Mouse (Mus musculus): ENCODE measurements around the gene Aup1. TPM values are rescaled to one million over a fixed set of nuclear protein-coding genes. Genes with fewer than 3 reads are reported as not detected.
A peak's percentile ranks its signal among the peaks of the same experiment; 100 is the strongest.

Aup1 gene
- total RNA-seq, 2 experiments from 2014 or later = 100 to 114 TPM

DNA sequence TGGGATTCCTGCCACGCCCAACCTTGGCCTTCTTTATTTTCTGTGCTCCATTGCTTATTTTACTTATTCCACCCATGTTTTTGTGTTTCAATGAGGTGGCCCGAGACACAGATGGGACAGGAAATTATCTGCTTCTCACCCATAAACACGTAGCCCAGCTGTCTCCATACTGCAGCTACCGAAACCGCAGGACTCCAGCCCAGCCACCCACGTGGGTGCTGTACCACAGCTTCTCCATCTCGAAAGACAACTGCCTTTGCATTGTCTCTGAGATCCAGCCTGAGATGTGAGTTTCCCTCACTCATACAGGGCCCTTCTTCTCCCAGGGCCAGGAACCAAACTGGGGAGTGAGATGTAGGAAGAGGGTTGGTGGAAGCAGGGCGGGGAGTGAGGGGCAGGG is 11.7 kb downstream of the Aup1 start:
- no peak for DNase-seq (ENCODE audit: low spot score in 2 of 2)
- intact Hi-C loops (cut with DNase I) = no loop called here

DNA sequence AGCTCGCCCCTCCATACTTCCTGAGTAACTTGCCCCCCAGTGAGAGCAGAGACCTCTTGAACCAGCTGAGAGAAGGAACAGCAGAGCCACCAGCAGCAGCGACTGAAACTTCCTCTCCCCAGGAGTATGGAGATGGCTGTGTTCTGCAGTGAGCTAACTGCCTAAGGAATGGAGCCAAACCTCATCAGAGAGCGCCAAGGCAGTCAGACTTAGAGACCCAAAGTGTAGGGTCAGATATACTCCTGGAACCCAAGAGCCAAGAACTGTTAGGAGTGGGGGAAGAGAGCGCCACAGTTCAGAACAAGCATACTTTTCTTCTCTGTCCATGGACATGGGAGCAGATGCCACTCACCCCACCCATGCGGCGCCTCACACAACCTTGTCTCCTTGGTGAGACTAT is 12.1 kb downstream of the Aup1 start:
- intact Hi-C loops (cut with DNase I) = no loop called here
- no peak for DNase-seq (ENCODE audit: low spot score in 2 of 2)

DNA sequence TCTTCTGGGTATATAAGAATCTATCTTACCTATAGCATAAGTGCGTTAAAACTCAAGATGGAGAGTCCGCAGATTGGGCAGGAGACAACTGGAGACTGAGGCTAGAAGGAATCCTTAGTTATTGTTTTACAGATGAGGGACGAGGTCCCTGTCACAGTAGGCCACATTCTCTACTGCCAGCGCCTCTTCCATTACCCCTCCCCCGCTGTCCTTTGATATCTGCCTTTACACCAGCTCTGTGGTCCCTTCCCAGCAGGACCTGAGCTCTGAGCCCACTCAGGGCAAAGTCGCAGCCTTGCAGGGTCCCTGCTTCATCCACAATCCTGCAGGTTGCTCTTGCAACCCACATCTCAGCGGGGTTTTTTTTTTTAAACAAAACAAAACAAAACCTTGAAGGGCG is 13.9 kb downstream of the Aup1 start:
- intact Hi-C loops (cut with DNase I) = no loop called here
- DNase-seq (ENCODE audit: low spot score in 2 of 2) = no peak

DNA sequence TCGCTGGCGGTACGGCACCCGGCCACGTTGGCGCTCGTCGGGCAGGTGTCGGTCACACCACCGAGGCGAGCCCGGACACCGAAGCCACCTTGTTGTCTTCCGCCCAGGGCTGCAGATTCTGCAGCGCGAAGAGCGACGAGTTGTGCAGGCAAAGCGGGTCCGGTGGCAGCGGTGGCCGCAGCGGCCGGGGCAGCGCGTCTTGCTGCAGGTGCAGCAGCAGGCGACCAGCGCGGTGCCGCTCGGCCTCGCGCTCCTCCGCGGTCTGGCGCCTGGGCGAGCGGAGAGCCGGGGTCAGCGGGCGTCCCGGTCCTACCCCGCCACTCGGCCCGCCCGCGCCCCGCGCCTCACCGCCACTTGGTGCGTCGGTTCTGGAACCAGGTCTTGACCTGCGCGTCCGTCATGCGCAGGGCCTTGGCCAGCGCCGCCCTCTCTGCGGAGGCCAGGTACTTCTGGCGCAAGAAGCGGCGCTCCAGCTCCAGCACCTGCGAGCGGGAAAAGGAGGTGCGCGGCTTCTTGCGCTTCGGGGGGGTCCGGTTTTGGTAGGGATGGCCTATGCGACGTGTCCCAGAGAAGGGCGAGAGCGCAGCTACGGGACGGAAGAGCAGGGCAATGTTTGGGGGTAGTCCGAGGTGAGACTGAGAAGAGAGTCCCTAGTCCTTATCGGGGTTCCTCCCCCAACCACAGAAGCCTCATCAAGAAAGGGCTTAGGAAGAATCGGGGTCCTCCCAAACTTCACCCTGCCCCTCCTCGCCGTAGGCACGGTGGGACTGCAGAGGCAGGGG is 14.6 kb downstream of the Aup1 start:
- intact Hi-C loops (cut with DNase I) = no loop called here
- no peak for DNase-seq (ENCODE audit: low spot score in 2 of 2)

DNA sequence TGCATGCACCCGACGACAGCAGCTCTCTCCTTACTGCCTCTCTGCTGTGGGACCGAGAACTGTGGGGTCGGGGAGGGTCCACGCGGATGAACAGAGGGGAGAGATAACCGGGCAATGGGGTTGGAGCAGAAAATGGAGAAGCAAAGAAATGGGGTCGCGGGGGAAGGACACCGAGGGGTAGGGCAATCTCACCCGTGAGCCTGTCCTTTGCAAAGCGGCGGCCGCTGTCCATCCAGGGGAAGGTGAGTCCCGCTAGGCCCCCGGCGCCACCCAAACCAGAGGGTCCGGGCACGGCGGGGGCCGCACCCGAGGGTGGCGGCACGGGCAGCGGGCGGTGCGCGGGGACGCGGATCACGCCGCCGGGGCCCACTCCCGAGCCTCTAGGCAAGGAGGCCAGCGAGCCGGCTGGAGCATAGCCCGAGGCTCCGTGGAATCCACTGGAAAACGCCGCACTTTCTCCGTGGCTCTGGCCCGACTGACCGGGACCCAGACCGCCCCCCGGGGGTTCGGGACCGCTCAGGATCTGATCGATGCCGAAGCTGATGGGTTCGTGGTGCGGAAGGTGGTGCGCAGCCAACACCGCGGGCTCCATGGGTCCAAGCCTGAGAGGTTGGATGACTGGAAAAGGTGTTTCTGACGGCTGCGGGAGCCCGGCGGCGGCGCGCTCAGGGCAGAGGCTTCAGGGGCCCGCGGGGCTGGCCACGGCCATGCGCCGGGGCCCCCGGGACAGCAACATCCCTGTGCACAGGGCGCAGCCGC is 15.3 kb downstream of the Aup1 start:
- intact Hi-C loops (cut with DNase I) = loop anchor here (10.0 kb wide), 1 partner anchor 645 kb away; the partner anchor contains the start of gene Vax2
- DNase-seq (ENCODE audit: low spot score in 2 of 2) = no peak

DNA sequence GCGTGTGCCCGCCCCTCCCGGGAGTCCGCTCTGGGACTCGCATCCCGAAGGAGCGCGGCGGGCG is 15.8 kb downstream of the Aup1 start, which contains the start of gene Tlx2:
Tlx2 (minus strand) TSS at position 47 of the 64 bp plus-strand sequence.
- intact Hi-C loops (cut with DNase I) = loop anchor here (10.0 kb wide), 1 partner anchor 645 kb away; the partner anchor contains the start of gene Vax2
- DNase-seq (ENCODE audit: low spot score in 2 of 2) = no peak

DNA sequence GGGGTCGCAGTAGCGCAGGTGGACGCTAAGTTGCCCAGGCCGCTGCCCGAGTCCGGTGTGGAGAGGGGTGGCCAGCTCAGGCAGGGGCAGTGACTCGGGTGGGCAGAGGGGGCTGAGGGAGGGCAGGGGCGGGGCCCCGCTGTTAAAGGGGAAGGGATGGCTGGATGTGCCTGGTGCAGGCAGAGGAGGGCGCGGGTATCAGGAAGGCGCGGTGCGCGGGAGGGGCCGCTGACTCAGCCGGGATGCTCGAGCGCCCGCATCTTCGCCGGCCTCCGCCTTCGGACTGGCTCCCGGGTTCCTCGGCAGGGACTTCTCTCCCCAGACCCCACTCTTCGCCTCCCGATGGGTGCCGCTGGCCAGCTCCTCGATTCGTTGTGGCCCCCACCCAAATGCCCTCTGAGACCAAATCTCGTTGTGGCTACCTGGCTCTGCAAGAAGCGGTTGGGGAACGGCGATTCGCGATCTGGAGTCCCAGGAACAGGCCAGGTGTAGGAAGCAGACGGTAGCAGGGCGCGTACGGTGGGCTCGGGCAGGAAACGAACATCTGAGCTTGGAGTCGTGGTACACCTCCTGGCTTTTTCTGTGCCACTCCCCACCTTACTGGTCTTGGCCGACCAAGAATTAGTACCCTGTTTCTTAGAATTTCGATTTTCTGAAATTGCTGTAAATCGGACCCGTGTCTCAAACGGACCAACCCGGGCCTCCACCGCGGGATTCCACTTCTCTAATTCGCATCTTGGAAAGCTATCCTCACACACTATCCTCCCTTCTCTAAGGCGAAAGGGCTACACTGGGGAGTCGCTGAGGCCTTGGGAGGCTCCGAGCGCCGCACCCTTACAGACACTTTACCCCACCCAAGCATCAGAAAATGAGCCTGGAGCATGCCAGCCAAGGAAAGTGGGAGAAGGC is 16.2 kb downstream of the Aup1 start:
- DNase-seq (ENCODE audit: low spot score in 2 of 2) = peak; percentile 22 to 24
- intact Hi-C loops (cut with DNase I) = loop anchor here (10.0 kb wide), 1 partner anchor 644 kb away; the partner anchor contains the start of gene Vax2

DNA sequence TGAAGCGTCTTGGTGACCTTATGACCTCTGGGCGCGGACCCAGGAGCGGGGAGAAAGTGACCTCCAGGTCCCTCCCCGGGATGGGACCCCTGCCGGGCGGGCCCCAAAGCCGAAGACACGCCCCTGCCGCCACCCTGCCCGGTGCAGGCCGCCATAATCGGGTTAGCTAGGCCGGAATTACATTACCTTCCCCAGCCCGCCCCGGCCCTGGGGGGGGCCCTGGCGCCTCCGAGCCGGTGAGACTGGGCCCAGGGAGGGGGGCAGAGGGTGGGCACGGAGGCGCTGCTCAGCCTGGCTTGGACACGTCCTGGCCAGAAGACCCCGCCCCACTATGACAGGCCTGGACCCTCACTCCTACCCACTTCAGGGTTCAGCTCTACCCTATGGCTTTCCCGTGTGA is 16.9 kb downstream of the Aup1 start:
- DNase-seq (ENCODE audit: low spot score in 2 of 2) = no peak
- intact Hi-C loops (cut with DNase I) = loop anchor here (10.0 kb wide), 1 partner anchor 644 kb away; the partner anchor contains the start of gene Vax2

DNA sequence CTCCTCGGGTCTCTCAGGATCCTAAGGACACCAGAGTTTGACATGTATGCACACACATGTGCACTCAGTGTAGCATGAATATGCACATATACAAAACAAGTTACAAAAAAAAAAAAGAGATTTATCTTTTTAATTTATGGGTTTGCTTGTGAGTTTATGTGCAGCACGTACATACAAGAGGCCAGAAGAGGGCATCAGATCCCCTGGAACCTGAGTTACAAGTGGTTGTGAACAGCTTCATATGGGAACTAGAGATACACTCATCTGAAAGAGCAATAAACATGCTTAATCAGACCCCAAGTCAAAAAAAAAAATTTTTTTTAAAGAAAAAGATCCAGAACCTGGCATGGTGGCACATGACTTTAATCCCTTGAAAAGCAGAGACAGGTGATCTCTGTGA is 20.7 kb downstream of the Aup1 start:
- DNase-seq (ENCODE audit: low spot score in 2 of 2) = no peak
- intact Hi-C loops (cut with DNase I) = loop anchor here (10.0 kb wide), 1 partner anchor 640 kb away; the partner anchor contains the start of gene Vax2

DNA sequence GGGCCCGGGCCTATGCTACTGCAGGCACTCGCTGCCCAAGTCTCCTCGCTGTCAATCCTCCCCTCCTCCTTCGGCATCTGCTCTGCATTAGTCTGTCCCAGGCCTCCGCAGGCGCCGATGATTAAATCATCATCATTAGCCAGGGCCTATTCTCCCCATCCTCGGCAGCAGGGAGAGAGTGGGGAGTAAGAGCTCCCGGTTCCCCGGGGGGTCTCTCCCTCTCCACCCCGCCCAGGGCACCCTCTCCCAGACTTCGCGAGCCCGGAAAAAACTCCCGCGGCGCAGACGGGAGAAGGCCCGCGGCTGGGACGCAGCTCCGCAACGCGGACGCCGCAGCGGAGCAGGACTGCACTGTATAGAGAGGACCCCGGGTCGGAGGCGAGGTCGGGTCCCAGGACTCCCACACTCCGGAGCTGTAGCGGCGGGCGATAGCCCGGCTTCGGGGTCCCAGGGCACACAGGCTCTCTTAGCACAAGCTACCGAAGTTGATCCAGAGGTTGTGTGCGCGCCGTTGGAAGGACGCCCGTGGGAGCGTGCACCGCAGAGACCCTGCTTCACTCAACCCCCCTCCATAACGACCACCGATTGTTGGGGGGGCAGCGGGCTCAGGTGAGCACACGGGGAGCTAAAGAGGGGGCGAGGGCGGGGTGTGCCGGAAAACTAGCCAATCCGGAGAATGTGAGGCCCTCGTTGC is 23.5 kb downstream of the Aup1 start, which contains the start of gene Pcgf1:
Pcgf1 (plus strand) TSS at position 240 of the 694 bp plus-strand sequence.
- peak; percentile 41 to 45 for DNase-seq (ENCODE audit: low spot score in 2 of 2)
- intact Hi-C loops (cut with DNase I) = loop anchor here (1.0 to 10.0 kb wide), 4 partner anchors 23 to 637 kb away; partner anchors contain the start of genes Aup1, Ccdc142, Gm42688 and Vax2

DNA sequence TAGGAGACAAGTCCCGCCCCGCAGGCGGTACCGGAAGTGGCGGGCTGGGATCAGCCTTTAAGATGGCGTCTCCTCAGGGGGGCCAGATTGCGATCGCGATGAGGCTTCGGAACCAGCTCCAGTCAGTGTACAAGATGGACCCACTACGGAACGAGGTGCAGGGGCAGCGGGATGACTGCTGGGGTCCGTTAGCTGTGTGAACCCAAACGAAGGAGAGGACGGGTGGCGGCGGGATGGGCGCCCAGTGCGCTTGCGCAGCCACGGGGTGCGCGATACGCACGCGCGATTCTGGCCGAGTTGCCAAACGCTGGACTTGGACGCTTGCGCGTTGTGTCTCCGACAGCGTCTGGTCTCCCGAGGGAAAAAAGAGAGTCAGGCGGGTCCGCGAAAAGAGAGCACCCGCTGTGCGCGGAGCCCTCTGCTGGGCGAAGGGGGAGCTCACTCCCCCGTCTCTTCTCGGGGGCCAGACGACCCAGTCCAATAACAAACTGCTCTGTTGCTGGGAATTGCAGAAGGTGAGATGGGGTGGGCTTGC is 24.1 kb downstream of the Aup1 start:
- intact Hi-C loops (cut with DNase I) = loop anchor here (1.0 to 10.0 kb wide), 4 partner anchors 23 to 636 kb away; partner anchors contain the start of genes Aup1, Ccdc142, Gm42688 and Vax2

DNA sequence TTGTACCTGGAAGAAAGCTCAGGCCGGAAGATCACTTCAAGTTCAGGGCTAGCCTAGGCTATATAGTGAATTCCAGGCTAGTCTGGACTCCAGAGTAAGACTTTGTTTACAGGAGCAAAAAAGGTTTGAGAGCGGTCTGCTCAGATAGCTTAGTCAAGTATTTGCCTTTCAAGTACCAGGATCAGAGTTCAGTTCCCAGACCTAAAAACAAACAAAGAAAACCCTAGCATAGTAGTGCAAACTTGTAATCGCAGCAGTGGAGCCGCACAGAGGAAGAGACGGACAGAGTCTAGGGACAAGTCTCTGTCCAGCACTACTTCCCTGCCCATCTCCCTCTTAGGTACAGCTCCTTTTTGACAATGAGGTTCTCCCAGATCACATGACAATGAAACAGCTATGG is 25.9 kb downstream of the Aup1 start:
- intact Hi-C loops (cut with DNase I) = no loop called here

More for the DNA sequence above, 24.1 kb downstream of the Aup1 start:
- peak; percentile 99 for DNase-seq (ENCODE audit: low spot score in 2 of 2)

DNA sequence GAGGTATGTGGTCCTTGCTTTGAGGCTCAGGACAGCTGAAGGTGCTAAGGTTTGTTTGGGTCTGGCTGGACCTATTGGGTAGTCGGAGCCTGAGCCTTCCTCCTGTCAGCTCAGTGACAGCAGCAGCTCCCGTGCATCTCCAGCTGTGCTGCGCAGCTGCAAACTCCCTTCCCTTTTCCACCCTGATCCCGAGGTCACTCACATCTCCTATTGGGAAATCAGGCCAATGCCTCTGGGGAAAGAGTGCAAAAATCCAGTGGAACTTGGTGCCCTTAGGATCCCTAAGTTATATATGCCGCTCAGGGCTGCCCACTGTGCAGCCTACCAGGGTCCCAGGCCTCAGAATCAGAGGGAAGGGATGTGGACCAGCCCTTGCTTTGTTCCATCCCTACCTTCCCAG is 29.2 kb downstream of the Aup1 start:
- DNase-seq (ENCODE audit: low spot score in 2 of 2) = no peak
- intact Hi-C loops (cut with DNase I) = no loop called here

More for the DNA sequence above, 25.9 kb downstream of the Aup1 start:
- DNase-seq (ENCODE audit: low spot score in 2 of 2) = no peak

DNA sequence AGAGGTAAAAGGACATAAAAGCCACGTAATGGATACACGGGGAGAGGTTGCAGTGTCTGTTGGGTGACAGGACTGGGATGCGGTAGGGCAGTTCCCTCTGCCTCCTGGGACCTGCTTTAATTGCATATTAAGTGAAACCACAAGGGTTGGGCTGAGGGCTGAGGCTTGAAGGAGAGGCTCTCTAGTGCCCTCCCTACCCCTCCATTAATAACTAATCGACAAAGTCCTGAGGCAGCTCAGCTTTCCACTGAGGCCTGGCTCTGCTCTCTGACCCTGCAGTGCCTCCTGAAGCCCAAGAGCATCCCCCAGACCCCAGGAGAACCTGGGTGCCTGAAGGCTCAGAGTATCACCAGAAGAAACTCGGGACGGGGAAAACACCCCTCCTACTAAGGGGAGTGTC is 30.2 kb downstream of the Aup1 start:
- intact Hi-C loops (cut with DNase I) = no loop called here
- no peak for DNase-seq (ENCODE audit: low spot score in 2 of 2)

DNA sequence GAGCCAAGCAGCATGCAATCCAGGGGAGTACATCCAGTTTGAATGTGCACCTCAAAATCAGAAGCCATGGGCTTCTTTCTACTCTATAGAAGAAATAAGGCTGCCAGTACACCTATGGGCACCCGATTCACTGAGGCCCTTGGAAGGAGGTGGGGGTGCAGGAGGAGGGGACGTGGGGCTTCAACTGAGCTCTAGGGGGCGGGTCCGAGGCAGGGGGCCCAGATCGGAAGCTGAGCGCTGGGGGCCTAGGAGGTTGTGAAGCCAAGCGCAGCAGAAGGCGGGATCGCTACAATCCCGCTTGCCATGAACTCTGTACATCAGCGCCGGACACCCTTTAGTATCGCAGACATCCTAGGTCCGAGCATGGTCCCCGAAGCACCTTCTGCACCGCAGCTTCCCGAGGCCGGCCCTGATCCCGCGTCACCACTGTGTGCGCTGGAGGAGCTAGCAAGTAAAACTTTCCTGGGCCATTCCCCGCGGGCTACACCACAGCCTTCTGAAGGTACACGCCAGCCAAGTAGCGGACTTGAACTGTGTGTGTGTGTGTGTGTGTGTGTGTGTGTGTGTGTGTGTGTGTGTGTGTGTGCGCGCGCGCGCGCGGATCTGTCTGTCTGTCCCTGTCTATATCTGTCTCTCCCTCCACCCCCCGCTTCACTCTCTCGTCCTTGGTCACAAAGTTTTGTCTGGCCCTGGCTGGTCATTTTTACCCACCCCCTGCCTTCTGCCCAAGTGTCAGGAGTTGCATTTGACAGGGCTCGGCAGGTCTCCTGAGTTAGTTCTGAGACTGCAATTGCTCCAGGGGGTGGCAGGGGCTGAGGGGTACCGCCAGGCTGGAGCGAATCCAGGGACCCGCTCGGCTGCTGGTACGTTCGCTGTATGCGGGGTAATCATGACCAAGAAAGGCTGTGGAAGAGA is 32.1 kb downstream of the Aup1 start, which contains the start of gene Lbx2:
Lbx2 (plus strand) TSS at position 247 of the 915 bp plus-strand sequence.
- DNase-seq (ENCODE audit: low spot score in 2 of 2) = no peak
- intact Hi-C loops (cut with DNase I) = no loop called here

DNA sequence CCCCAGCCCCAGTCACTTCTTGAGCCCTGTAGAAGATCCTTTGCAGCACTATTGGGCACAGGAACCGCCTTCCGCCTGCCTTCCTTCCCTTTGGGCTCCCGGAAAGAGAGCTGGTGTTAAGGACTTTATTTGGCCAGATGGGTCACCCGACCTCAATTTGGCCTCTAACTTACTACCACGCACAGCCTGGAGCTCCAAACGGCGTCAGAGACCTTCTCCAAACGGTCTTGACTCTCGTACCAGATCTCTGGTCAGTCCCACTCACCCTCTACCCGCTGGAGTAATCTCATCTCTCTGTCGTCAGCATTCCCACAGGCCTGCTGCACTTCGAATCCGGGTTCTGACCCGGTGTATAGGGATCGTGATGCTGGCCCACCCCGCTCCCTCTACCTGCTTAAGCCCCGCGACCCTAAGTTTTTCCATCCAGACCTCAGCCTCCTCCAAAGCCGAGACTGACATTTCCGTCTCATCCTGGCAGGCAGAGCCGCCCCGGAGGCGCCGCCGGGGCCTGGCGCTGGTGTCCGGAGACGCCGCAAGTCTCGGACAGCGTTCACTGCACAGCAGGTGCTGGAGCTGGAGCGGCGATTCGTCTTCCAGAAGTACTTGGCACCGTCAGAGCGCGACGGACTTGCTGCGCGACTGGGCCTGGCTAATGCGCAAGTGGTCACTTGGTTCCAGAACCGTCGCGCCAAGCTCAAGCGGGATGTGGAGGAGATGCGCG is 33.0 kb downstream of the Aup1 start:
- intact Hi-C loops (cut with DNase I) = no loop called here
- no peak for DNase-seq (ENCODE audit: low spot score in 2 of 2)

DNA sequence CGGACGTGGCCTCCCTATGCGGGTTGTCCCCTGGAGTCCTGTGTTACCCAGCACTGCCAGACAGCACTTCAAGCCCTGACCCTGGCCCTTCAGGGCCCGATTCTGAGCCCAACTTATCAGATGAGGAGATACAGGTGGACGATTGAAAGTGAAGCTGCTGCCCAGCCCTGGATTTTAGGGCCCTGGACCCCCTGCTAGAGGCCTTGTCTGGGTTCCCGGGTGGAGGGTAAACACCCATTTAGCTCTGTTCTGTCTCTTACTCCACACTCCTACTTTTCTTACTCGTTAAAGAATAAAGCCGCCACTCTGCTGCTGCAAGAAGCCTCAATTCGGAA is 33.6 kb downstream of the Aup1 start:
- no peak for DNase-seq (ENCODE audit: low spot score in 2 of 2)
- intact Hi-C loops (cut with DNase I) = no loop called here

Measured in left cerebral cortex, postnatal 25 days (tissue).